Mouse (Mus musculus) effector memory CD4-positive, alpha-beta T cell, adult 7 months (primary cell): ENCODE results near the gene Esp15. TPM values are rescaled to one million over a fixed set of nuclear protein-coding genes. Genes with fewer than 3 reads are reported as not detected.

Experiments used
- polyA plus RNA-seq: library from polyadenylated mRNA; unstranded; fragments of 100-300 nt; shearing (Covaris generic); gene quantifications from one replicate; pipeline ENCODE4 v1.2.1, GENCODE M21; 2017

Gene Esp15
- polyA plus RNA-seq = 0.77 TPM

DNA sequence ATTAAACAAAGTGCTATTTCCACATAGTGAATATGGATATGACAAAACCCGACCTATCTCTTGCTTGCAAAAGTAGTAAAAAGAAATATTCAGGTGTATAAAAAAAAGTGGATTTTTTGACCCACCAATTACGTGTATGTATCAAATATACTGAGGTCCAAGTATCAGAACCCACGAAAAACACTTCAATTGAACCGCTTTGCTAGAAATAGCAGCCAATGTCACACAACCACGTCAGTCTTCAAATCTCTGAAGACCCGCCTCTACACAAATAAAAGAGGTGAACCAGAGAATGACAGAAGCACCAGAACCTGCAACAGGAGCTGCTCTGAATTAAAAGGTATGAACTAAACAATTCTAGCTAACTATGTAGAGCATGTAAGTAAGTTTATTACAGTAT, at the start of gene Esp15:
Gene Esp15 (plus strand): TSS at position 301 of the 400 bp plus-strand sequence.

Other genes starting within 250 kb of the Esp15 start
- gene Esp18, start 234.6 kb upstream of the Esp15 start, polyA plus RNA-seq = not detected
- not detected for gene Esp16, start 104.8 kb upstream of the Esp15 start, polyA plus RNA-seq